Mouse (Mus musculus): ENCODE results near the gene Mmp1b.

DNA sequence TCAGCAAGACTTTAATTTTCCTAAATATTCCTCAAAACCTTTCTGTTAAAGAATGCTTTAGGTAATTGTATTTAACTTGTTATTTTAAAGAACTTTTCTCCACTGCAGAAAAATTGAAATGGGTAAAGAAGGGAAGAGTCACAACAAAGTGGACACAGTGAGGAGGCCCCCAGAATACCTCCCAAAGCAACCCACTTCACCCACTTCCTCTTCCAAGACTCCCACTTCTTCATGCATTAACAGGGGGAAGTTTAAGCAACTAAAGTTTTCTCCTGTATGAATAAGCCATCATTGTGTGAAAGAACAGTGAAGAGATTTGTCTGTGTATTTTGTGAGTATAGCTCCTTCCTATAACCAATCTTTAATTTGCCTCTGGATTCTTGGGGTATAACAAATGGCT is 43.7 kb downstream of the Mmp1b start, which contains the start of gene Mmp12:
- TF ChIP-seq CTCF (IDR thresholded peaks at IDR 0.05; ENCODE audit: low read depth) (no peak), EP300 (IDR thresholded peaks at IDR 0.05; ENCODE audit: low read depth) (no peak)
